Mouse (Mus musculus) forebrain, postnatal 0 days (tissue): Measurements from ENCODE around the gene Myo10. TPM values are rescaled to one million over a fixed set of nuclear protein-coding genes. Genes with fewer than 3 reads are reported as not detected.

Source experiments
- ATAC-seq: fragments of 200-750 bp; cut with Nextera tagmentation; 2 replicates; pipeline ENCODE4 v1.8.0; 2017; ENCODE audit warnings: mild to moderate bottlenecking, moderate library complexity
- DNase-seq: peaks from one replicate; pipeline ENCODE4 v3.0.0-alpha.2; 2015
- H3K27ac ChIP-seq: fragments of 300-500 bp; sonication (generic); 2 replicates; pipeline ENCODE4 v1.5.1; 2014; ENCODE audit warnings: low read depth, mild to moderate bottlenecking, antibody characterized with exemption, low read length, moderate library complexity, mixed read lengths
- H3K27me3 ChIP-seq: fragments of 300-500 bp; sonication (generic); 2 replicates; pipeline ENCODE4 v1.6.1; 2014; ENCODE audit warnings: mild to moderate bottlenecking, low read length, mixed read lengths; ENCODE audit not compliant: insufficient read depth
- H3K36me3 ChIP-seq: fragments of 300-500 bp; sonication (generic); 2 replicates; pipeline ENCODE4 v1.6.1; 2014; ENCODE audit warnings: mild to moderate bottlenecking, moderate library complexity; ENCODE audit not compliant: insufficient read depth
- H3K4me1 ChIP-seq: fragments of 300-500 bp; sonication (generic); 2 replicates; pipeline ENCODE4 v1.6.1; 2014; ENCODE audit warnings: antibody characterized with exemption; ENCODE audit not compliant: insufficient read depth
- H3K4me2 ChIP-seq: fragments of 300-500 bp; sonication (generic); 2 replicates; pipeline ENCODE4 v1.6.1; 2014; ENCODE audit warnings: low read depth, mild to moderate bottlenecking, moderate library complexity
- H3K4me3 ChIP-seq: fragments of 300-500 bp; sonication (generic); 2 replicates; pipeline ENCODE4 v1.5.1; 2014; ENCODE audit warnings: low read depth, low read length, mixed read lengths
- H3K9ac ChIP-seq: fragments of 300-500 bp; sonication (generic); 2 replicates; pipeline ENCODE4 v1.6.1; 2014; ENCODE audit warnings: mild to moderate bottlenecking
- H3K9me3 ChIP-seq: fragments of 300-500 bp; sonication (generic); 2 replicates; pipeline ENCODE4 v1.6.1; 2016; ENCODE audit warnings: low read length
- CTCF ChIP-seq: sonication (generic); IDR thresholded peaks from 2 replicates; pipeline ENCODE4 v1.5.1; 2016; ENCODE audit warnings: antibody characterized with exemption, control low read depth, low read depth
- WGBS: fragments of 180-500 bp; shearing (Covaris S2); extraction: QIAGEN DNeasy Blood & Tissue Kit; methylation state at CpG from one replicate; pipeline ENCODE4 v1.1.7; 2014; 5-methylcytosine and 5-hydroxymethylcytosine counted together
- polyA plus RNA-seq: library from polyadenylated mRNA; unstranded; fragments of >200 nt; fragmentation: Nextera tagmentation; extraction: Ambion mirVana; gene quantifications from 2 replicates; pipeline ENCODE4 v1.2.1, GENCODE M21; 2015
- total RNA-seq: library from RNA; depleted of rRNA; stranded (reverse); fragments of >200 nt; gene quantifications from 2 replicates; pipeline ENCODE4 v1.2.3, GENCODE M21; 2014

Gene Myo10
- total and polyA plus RNA-seq, 2 experiments from 2014 or later = 22.3 to 24.2 TPM

DNA sequence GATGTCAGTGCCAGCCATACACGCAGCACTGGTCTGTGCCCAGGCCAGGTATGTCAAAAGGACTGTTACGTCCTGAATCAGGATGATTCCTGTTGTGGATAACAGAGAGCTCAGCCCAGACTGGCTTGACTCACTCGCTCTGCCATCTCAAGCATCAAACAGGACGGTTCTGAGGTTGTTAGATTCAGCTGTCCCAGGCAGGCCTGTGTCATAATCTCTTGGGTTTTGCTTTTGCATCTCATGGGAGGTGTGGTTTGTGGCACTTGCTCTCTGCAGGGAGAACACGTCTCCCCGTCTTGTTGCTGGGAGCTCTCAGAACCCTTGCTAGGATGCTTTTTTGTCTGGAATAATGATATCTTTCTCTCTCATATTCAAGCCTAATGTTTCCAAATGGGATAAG is 97.9 kb downstream of the Myo10 start:
- Histone ChIP-seq H3K9me3 (no peaks in the 10 kb centered on the region), H3K4me2 (no peak overlapping the region), H3K9ac (no peak overlapping the region), H3K4me1 (no peaks in the 10 kb centered on the region; the same call in 1 of the 2 replicates), H3K4me3 (no peak overlapping the region), H3K27me3 (no peaks in the 10 kb centered on the region), H3K27ac (no peak overlapping the region), H3K36me3 (no peaks in the 10 kb centered on the region)
- TF ChIP-seq CTCF = no peak
- DNase-seq (no peak), ATAC-seq (no peak)
- WGBS = 83% methylated on average over 6 of the region's 6 CpGs

DNA sequence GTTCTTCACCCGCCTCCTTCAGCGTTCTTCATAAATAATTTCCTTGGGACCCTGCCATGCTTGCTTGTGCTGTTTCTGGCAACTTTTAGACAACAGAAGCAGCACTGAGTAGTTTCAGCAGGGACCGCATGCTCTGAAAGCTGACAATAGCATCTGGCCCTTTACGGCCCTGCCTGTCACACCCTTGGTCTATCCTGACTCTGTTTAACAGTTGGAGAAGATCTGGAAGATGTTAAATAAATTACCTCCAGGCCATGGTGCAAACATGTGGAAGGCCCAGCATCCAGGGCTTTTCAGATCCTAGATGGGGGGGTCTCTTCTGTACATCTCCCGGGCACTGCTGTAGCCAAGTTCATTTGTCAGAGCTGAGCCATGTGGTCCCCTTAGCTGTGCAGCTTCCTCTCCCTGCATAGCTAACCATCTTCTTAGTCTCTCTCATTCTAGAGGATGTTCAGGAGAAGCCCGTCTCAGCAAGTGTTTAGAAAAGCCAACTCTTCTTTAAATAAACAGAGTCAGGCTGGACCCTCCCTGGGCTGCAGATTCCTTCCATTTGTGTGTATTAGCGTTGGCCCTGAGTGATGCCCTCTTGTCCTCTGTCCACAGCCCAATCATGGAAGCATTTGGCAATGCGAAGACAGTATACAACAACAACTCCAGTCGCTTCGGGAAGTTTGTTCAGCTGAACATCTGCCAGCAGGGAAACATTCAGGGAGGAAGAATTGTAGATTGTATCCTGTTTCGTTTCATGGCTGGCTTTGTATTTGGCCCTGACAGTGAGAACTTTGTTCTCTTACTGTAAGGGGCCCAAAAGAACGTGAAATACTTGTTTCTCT is 101.2 kb downstream of the Myo10 start:
- Histone ChIP-seq H3K9me3 (no peaks in the 10 kb centered on the region), H3K9ac (no peak overlapping the region), H3K27me3 (no peaks in the 10 kb centered on the region), H3K4me2 (no peak overlapping the region), H3K36me3 (no peaks in the 10 kb centered on the region), H3K4me1 (no peaks in the 10 kb centered on the region; the same call in 1 of the 2 replicates), H3K4me3 (no peak overlapping the region), H3K27ac (no peak overlapping the region)
- TF ChIP-seq CTCF = no peak
- DNase-seq = peak; percentile 35
- ATAC-seq = peak; percentile 69
- WGBS = 56% methylated on average over 12 of the region's 12 CpGs

DNA sequence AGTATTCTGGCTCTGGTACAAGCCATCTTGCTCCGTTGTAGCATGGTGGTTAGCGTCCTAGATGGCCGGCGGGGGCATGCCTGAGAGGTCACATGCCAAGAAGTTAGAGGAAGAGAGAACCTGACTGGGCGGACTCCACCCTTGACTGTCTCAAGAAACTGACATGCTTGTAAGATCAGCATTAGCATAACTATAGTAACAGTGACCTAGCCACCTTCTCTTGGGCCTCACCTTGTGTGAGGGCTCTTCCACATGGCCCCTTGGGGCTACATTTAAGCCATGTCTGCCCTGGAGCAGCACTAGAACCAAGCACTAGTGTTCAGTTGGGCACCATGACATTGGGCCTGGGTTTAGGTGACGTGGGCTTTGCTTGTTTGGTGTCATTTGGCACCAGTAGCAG is 102.2 kb downstream of the Myo10 start:
- no peak for DNase-seq
- no peak for TF ChIP-seq CTCF
- H3K4me3 ChIP-seq = no peak overlapping the region
- H3K36me3 ChIP-seq = no peaks in the 10 kb centered on the region
- no peak for ATAC-seq
- H3K9ac ChIP-seq = no peak overlapping the region
- H3K27ac ChIP-seq = no peak overlapping the region
- no peak overlapping the region for H3K4me2 ChIP-seq
- 95% methylated on average over 6 of the region's 6 CpGs for WGBS
- no peaks in the 10 kb centered on the region; the same call in 1 of the 2 replicates for H3K4me1 ChIP-seq
- H3K27me3 ChIP-seq = no peaks in the 10 kb centered on the region
- no peaks in the 10 kb centered on the region for H3K9me3 ChIP-seq

DNA sequence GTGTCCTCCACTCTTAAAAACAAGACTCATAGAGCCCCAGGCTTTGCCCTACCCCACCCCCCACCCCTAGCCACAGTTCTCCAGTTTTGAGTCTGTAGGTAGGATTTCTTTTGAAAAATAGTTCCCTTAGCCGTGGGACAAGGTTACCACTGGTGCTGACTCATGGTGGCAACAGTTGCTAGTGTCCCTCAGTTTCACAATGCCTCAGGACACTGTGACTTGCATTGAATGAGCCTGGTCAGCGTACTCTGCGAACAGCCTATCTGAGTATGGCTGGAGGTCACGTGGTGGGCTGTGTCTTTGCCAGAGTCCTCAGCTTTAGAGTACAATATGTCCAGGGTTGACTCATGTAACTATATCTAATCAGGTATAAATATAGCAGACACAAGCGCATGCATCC is 104.5 kb downstream of the Myo10 start:
- H3K27ac ChIP-seq = no peak overlapping the region
- WGBS = 79% methylated on average over 5 of the region's 5 CpGs
- TF ChIP-seq CTCF = no peak
- ATAC-seq (no peak), DNase-seq (no peak)
- H3K4me3 ChIP-seq = no peak overlapping the region
- no peaks in the 10 kb centered on the region for H3K9me3 ChIP-seq
- H3K27me3 ChIP-seq = no peaks in the 10 kb centered on the region
- no peaks in the 10 kb centered on the region for H3K36me3 ChIP-seq
- H3K9ac ChIP-seq = no peak overlapping the region
- no peaks in the 10 kb centered on the region for H3K4me1 ChIP-seq
- H3K4me2 ChIP-seq = no peak overlapping the region

DNA sequence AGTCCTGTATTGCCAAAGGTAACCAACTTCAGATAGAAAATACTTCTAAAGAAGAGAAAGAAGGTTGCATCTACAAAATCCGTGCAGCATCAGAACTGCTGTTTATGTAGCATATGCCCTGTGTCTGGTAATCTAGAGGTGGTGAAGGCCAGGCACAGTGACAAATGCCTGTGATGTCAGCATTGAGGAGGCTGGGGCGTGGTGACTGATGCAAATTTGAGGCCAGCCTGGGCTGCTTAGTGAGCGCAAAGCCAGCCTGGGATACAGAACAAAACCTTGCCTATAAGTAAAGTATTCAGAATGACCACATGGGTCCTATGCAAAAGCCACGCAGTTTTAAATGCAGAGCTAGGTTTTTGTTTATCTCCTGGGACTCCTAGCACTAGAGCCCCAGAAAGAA is 106.2 kb downstream of the Myo10 start:
- Histone ChIP-seq H3K9ac (no peak overlapping the region), H3K4me1 (no peaks in the 10 kb centered on the region), H3K27me3 (no peaks in the 10 kb centered on the region), H3K9me3 (no peaks in the 10 kb centered on the region), H3K27ac (no peak overlapping the region), H3K4me3 (no peak overlapping the region), H3K36me3 (no peaks in the 10 kb centered on the region), H3K4me2 (no peak overlapping the region)
- DNase-seq = no peak
- TF ChIP-seq CTCF = no peak
- no peak for ATAC-seq
- 62% methylated on average over 4 of the region's 4 CpGs for WGBS

DNA sequence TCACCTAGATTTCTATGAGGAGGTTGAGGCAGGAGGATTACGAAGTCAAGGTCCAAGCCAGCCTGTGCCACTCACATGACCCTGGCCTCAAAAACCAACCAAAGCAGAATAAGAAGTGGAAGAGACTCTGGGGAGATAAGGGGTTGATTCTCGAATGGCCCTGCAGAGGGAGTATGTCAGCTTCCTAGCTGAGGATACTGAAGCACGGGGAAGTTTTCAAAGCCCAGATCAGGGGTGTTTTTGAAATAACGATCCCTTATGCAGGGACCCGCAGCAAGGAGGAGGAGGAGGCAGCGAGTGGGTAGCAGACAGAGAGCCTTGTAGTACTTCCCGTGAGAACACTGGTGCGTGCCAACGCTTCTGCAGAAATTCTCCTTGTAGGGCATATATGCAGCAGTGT is 108.7 kb downstream of the Myo10 start:
- Histone ChIP-seq H3K4me3 (no peak overlapping the region), H3K9ac (no peak overlapping the region), H3K9me3 (no peaks in the 10 kb centered on the region), H3K36me3 (no peaks in the 10 kb centered on the region), H3K27ac (no peak overlapping the region), H3K4me2 (peak overlapping the region; percentile 10; the same call in 1 of the 2 replicates), H3K27me3 (no peaks in the 10 kb centered on the region), H3K4me1 (no peaks in the 10 kb centered on the region)
- peak; percentile 62 for TF ChIP-seq CTCF
- DNase-seq (peak; percentile 52), ATAC-seq (peak; percentile 72)
- WGBS = 20% methylated on average over 9 of the region's 9 CpGs

DNA sequence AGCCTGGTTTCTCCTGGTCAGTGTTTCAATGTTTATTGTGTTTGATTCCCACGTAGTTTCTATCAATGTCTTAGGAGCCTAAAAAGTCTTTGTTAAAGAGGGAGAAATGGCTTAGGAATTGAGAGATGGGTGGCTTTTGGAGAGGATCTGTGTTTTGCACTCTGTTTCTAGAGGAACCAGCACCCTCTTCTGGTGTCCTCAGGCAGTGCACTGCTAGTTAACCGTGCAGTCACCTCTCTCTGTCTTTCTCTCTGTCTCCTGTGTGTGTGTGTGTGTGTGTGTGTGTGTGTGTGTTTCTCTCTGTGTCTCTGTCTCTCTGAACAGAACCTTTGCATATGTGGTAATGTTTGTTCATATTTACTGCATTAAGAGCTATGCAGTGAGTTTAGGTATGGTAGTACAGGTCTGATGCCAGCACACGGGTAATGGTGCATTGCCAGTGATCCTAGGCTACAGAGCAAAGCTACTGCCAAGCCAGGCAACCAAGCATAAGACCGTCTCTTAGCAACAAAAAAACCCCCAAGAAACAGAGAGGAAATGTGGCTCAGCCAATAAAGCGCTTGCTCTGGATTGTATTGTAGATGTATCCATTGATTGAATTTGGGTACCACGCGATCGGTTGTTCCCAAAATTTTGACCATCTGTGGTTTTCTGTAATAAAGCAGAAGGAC is 110.6 kb downstream of the Myo10 start:
- peak; percentile 72 for DNase-seq
- 53% methylated on average over 8 of the region's 8 CpGs for WGBS
- ATAC-seq = peak; percentile 78
- Histone ChIP-seq H3K27ac (no peak overlapping the region), H3K4me1 (no peaks in the 10 kb centered on the region), H3K9me3 (no peaks in the 10 kb centered on the region), H3K9ac (no peak overlapping the region), H3K4me3 (no peak overlapping the region), H3K36me3 (no peaks in the 10 kb centered on the region), H3K4me2 (no peak overlapping the region), H3K27me3 (no peaks in the 10 kb centered on the region)
- peak; percentile 76 for TF ChIP-seq CTCF
